Mouse (Mus musculus): ENCODE data around the gene Ripk3. TPM values are rescaled to one million over a fixed set of nuclear protein-coding genes. Genes with fewer than 3 reads are reported as not detected.

Gene Ripk3
- polyA plus RNA-seq, 1 experiment from 2014 or later: 8.0 TPM

DNA sequence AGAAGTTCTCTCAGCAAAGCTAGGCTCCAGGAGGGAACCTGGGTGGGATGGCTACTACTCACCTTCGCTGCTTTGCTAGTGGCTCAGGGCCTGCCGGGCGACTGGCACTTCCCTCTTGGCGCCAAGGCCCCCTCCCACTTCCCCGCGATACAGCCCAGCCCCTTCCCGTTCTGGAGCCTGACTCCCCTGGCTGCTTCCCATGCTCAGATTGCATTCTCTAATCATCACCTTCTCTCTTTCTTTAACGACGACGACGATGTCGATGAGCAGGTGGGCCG, 4.8 kb downstream of the Ripk3 start, which contains the start of gene Adcy4:
Gene Adcy4, minus strand, starts transcription at position 138 of the 278 bp plus-strand sequence.
- Histone ChIP-seq H3K27me3 (ENCODE audit: poor library complexity, severe bottlenecking) (peaks cover 95% of the 10 kb centered on the region), H3K9me3 (no peaks in the 10 kb centered on the region), H3K36me3 (replicated peaks) (no peaks in the 10 kb centered on the region), H3K4me1 (peaks cover 49% of the 10 kb centered on the region), H3K27ac (peak within 1 kb of the TSS; percentile 6; the same call in 1 of the 2 replicates), H3K4me3 (peak within 1 kb of the TSS; percentile 46)
- no peak for DNase-seq (ENCODE audit: extremely low spot score, low spot score)
- WGBS: 4% methylated on average over 13 of the region's 13 CpGs

DNA sequence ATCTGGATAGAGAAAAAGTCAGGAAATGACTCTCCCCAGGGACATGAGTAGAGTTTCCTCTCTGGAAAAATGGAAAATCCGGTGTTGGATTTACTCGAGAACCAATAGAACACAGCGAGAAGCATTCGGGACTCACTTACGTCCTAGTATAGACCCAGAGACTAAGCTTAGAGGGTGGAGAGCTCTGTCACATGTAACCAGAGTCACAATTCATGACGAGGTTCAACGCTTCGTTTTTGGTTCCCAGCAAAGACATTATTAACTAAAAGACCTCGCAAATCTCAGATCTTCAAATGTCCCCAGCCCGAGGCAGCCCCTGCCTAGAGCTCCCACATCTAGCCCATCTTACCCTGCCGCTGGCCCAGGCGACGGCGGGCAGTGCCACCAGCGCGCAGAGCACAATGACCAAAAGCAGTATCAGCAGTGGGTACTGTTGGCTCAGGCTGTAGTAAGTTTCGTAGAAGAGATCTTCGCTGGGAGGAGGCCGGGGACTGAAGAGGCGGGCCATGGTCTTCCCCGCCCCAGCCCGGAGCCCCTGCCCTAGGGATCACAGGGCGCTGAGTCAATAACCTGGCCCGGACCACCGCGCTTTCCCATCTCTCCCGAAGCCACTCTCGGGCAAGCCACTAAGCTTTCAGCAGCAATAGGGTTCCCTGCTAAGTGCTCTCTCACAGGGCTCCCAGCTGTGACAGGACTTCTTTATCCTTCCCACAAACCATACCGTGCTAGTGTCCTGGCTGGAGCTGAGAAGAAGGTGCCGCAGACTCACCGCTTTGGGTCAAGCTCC, 5.3 kb downstream of the Ripk3 start:
- H3K4me3 ChIP-seq: peak overlapping the region; percentile 46
- peaks cover 43% of the 10 kb centered on the region for H3K4me1 ChIP-seq
- 2% methylated on average over 31 of the region's 31 CpGs for WGBS
- DNase-seq (ENCODE audit: extremely low spot score, low spot score): no peak
- H3K9me3 ChIP-seq: no peaks in the 10 kb centered on the region
- peaks cover 95% of the 10 kb centered on the region for H3K27me3 ChIP-seq (ENCODE audit: poor library complexity, severe bottlenecking)
- H3K27ac ChIP-seq: peak overlapping the region; percentile 6; the same call in 1 of the 2 replicates
- no peaks in the 10 kb centered on the region for H3K36me3 ChIP-seq (replicated peaks)

- Histone ChIP-seq H3K27ac (no peak overlapping the region), H3K4me1 (peaks cover 40% of the 10 kb centered on the region), H3K9me3 (no peaks in the 10 kb centered on the region), H3K4me3 (peak overlapping the region; percentile 46), H3K27me3 (ENCODE audit: poor library complexity, severe bottlenecking) (peaks cover 86% of the 10 kb centered on the region), H3K36me3 (replicated peaks) (no peaks in the 10 kb centered on the region)
- DNase-seq (ENCODE audit: extremely low spot score, low spot score): no peak
- 51% methylated on average over 9 of the region's 9 CpGs for WGBS
Observed at GRCm38 (mm10) chr14:55782361-55782960, 6.2 kb downstream of the Ripk3 start.

GRCm38 (mm10) chr14:55781310-55781709, 7.4 kb downstream of the Ripk3 start:
- WGBS: 17% methylated on average over 14 of the region's 14 CpGs
- no peaks in the 10 kb centered on the region for H3K36me3 ChIP-seq (replicated peaks)
- peaks cover 48% of the 10 kb centered on the region for H3K4me1 ChIP-seq
- no peaks in the 10 kb centered on the region for H3K9me3 ChIP-seq
- no peak overlapping the region for H3K27ac ChIP-seq
- DNase-seq (ENCODE audit: extremely low spot score, low spot score): peak; percentile 63
- H3K4me3 ChIP-seq: peak overlapping the region; percentile 25
- H3K27me3 ChIP-seq (ENCODE audit: poor library complexity, severe bottlenecking): peaks cover 75% of the 10 kb centered on the region

GRCm38 (mm10) chr14:55780736-55781135, 7.9 kb downstream of the Ripk3 start:
- 82% methylated on average over 11 of the region's 11 CpGs for WGBS
- H3K4me1 ChIP-seq: peaks cover 48% of the 10 kb centered on the region
- H3K27ac ChIP-seq: no peak overlapping the region
- peaks cover 69% of the 10 kb centered on the region for H3K27me3 ChIP-seq (ENCODE audit: poor library complexity, severe bottlenecking)
- no peak for DNase-seq (ENCODE audit: extremely low spot score, low spot score)
- H3K9me3 ChIP-seq: no peaks in the 10 kb centered on the region
- H3K36me3 ChIP-seq (replicated peaks): no peaks in the 10 kb centered on the region
- no peak overlapping the region for H3K4me3 ChIP-seq

DNA sequence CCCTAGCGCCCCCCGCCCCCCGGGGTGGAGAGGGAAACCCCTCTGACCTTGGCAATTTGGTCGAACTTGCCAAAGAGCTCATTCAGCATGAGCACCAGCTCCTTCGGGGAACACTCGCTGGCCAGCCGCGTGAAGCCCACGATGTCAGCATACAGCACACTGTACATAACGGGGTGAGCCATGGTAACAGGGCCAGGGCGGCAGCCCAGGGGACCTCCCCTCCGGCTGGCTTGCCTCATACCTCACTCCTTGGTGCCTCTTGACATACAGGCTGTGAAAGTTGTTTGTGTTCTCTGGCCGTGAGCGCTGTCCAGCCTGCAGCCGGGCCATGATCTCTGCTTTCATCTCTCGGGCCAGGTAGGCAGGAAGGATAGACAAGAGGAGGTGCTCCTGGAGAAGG, 9.0 kb downstream of the Ripk3 start:
- H3K9me3 ChIP-seq: no peaks in the 10 kb centered on the region
- no peak overlapping the region for H3K27ac ChIP-seq
- peaks cover 64% of the 10 kb centered on the region for H3K27me3 ChIP-seq (ENCODE audit: poor library complexity, severe bottlenecking)
- H3K36me3 ChIP-seq (replicated peaks): no peaks in the 10 kb centered on the region
- no peak overlapping the region for H3K4me3 ChIP-seq
- DNase-seq (ENCODE audit: extremely low spot score, low spot score): no peak
- peaks cover 45% of the 10 kb centered on the region for H3K4me1 ChIP-seq
- 68% methylated on average over 16 of the region's 16 CpGs for WGBS

DNA sequence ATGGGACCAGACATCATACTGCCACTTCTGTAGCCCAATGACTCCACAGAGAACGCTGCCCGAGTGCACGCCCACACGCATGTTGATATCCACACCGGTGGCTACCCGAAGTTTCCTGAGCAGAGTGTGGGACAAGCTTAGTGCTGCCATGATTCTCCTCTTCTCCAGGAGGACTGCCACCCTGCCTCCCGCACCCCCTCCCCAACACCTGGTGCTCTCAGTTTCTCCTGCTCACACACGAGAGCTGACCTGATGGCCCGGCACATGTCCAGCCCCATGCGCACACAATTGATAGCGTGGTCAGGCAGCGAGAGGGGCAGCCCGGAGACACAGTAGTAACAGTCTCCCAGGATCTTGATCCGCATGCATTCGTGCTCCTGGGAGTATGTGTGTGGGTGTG, 10.0 kb downstream of the Ripk3 start:
- Histone ChIP-seq H3K4me3 (no peak overlapping the region), H3K9me3 (no peaks in the 10 kb centered on the region), H3K36me3 (replicated peaks) (no peaks in the 10 kb centered on the region), H3K4me1 (peaks cover 40% of the 10 kb centered on the region), H3K27ac (no peak overlapping the region), H3K27me3 (ENCODE audit: poor library complexity, severe bottlenecking) (peaks cover 55% of the 10 kb centered on the region)
- WGBS: 95% methylated on average over 15 of the region's 15 CpGs
- no peak for DNase-seq (ENCODE audit: extremely low spot score, low spot score)

DNA sequence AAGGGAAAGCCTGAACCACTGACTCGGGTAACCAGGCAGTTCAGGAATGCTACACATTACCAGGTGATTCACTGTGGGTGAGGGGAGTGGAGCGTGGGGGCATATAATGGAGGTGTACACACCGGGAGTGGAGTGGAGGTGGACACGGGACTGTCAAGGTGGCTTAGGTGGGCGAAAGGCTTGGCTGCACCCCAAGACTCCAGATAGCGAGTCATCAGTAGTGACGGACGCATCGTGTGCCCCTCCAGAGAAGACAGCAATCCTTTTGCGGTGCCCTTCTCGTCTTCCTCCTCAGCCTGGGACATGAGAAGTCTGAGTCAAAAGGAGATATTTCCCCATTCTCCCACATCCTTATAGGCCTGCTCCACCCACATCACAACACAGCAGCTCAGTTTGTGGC, 10.9 kb downstream of the Ripk3 start:
- no peak for DNase-seq (ENCODE audit: extremely low spot score, low spot score)
- 89% methylated on average over 11 of the region's 11 CpGs for WGBS
- Histone ChIP-seq H3K36me3 (replicated peaks) (no peaks in the 10 kb centered on the region), H3K4me1 (peaks cover 31% of the 10 kb centered on the region), H3K27ac (no peak overlapping the region), H3K9me3 (no peaks in the 10 kb centered on the region), H3K27me3 (ENCODE audit: poor library complexity, severe bottlenecking) (peaks cover 53% of the 10 kb centered on the region), H3K4me3 (no peak overlapping the region)

DNA sequence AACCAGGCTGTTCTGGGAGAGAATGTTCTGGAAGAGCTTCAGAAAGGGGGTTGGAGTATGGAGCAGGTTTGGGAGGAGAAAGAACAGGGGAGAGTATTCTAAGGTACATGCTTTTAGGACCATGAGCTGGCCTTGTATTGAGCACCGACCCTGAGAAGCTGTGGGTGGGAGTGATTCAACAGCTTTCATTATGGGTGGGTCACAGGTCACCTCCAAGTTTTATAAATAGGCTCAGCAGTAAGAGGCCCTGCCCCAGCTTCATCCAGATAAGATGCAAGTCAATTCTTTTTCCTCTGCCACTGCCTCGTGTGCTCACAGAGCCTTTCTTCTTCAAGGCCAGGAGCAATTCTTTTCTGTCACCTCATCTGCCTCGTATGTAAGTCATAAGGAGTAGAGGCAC, 11.5 kb downstream of the Ripk3 start:
- Histone ChIP-seq H3K9me3 (no peaks in the 10 kb centered on the region), H3K4me3 (no peak overlapping the region), H3K4me1 (peaks cover 25% of the 10 kb centered on the region), H3K36me3 (replicated peaks) (no peaks in the 10 kb centered on the region), H3K27me3 (ENCODE audit: poor library complexity, severe bottlenecking) (peaks cover 49% of the 10 kb centered on the region), H3K27ac (no peak overlapping the region)
- no peak for DNase-seq (ENCODE audit: extremely low spot score, low spot score)
- 69% methylated on average over 3 of the region's 3 CpGs for WGBS

DNA sequence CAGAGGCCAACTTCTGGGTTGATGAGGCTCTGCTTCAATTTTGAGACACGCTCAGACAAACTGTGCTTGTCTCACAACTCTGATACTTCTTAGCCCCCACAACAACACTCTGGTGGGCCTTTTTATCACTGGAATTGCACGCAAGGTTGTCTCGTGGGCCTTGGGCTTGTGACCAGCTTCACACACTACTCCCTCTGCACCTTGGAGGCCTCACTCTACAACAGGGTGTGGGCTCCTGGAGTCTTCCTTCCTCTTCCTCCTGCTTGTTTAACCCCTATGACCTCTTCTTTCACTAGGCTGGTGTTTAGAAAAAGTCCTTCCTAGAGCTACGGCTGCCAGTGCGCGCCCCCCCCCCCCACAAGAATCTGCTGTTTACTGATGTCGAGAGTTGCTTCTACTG, 12.0 kb downstream of the Ripk3 start:
- 79% methylated on average over 7 of the region's 7 CpGs for WGBS
- H3K27ac ChIP-seq: no peak overlapping the region
- DNase-seq (ENCODE audit: extremely low spot score, low spot score): no peak
- no peaks in the 10 kb centered on the region for H3K36me3 ChIP-seq (replicated peaks)
- H3K4me1 ChIP-seq: peaks cover 22% of the 10 kb centered on the region
- peaks cover 48% of the 10 kb centered on the region for H3K27me3 ChIP-seq (ENCODE audit: poor library complexity, severe bottlenecking)
- no peaks in the 10 kb centered on the region for H3K9me3 ChIP-seq
- H3K4me3 ChIP-seq: no peak overlapping the region

DNA sequence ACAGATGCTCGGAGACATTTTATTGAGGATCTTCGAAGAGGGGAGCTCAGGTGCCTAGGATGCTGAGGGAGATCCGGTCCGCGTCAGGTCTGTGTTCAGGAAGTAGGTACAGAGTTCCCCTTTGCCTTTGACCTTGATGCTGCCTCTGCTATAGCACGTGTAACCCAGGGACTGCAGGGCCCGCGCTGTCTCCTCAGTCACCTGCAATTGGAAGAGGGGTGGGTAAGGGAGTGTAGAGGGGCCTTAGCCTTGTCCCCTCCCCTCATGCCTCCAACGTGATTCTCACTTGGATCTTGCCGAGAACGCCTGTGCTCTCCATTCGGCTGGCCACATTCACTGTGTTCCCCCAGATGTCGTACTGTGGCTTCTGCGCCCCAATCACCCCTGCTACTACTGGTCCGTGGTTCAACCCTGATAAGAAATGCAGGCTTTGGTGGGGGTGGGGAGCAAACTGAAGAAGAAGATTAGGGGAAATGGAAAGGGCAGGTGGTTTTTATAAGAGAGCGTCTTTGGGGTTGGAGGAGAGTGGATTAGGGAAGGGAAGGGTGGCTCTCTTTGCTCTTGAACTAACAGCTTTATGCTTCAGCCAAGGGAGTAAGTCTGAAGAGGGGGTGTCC, 19.5 kb downstream of the Ripk3 start:
- Histone ChIP-seq H3K27ac (no peak overlapping the region), H3K4me3 (no peak overlapping the region), H3K27me3 (ENCODE audit: poor library complexity, severe bottlenecking) (peaks cover 76% of the 10 kb centered on the region), H3K4me1 (peaks cover 12% of the 10 kb centered on the region), H3K9me3 (no peaks in the 10 kb centered on the region), H3K36me3 (replicated peaks) (no peaks in the 10 kb centered on the region)
- DNase-seq (ENCODE audit: extremely low spot score, low spot score): no peak
- WGBS: 76% methylated on average over 16 of the region's 16 CpGs

GRCm38 (mm10) chr14:55768555-55768954, 20.1 kb downstream of the Ripk3 start:
- H3K27me3 ChIP-seq (ENCODE audit: poor library complexity, severe bottlenecking): peaks cover 81% of the 10 kb centered on the region
- H3K27ac ChIP-seq: no peak overlapping the region
- DNase-seq (ENCODE audit: extremely low spot score, low spot score): no peak
- H3K36me3 ChIP-seq (replicated peaks): no peaks in the 10 kb centered on the region
- no peak overlapping the region for H3K4me3 ChIP-seq
- no peaks in the 10 kb centered on the region for H3K9me3 ChIP-seq
- H3K4me1 ChIP-seq: peaks cover 12% of the 10 kb centered on the region
- WGBS: 87% methylated on average over 6 of the region's 6 CpGs
